Mouse (Mus musculus) forebrain, embryonic 13.5 days (tissue): ENCODE data around the gene Irs1. TPM values are rescaled to one million over a fixed set of nuclear protein-coding genes. Genes with fewer than 3 reads are reported as not detected.

Source experiments
- ATAC-seq: fragments of 200-750 bp; cut with Nextera tagmentation; 2 replicates; pipeline ENCODE4 v1.8.0; 2017
- H3K27ac ChIP-seq: fragments of 300-500 bp; sonication (generic); 2 replicates; pipeline ENCODE4 v1.5.1; 2015; ENCODE audit warnings: inconsistent platforms, mild to moderate bottlenecking, moderate library complexity
- H3K27me3 ChIP-seq: fragments of 300-500 bp; sonication (generic); 2 replicates; pipeline ENCODE4 v1.6.1; 2015; ENCODE audit warnings: mild to moderate bottlenecking, inconsistent platforms
- H3K36me3 ChIP-seq: fragments of 300-500 bp; sonication (generic); 2 replicates; pipeline ENCODE4 v1.6.1; 2015; ENCODE audit warnings: mild to moderate bottlenecking, inconsistent platforms; ENCODE audit not compliant: poor library complexity, severe bottlenecking
- H3K4me1 ChIP-seq: fragments of 300-500 bp; sonication (generic); 2 replicates; pipeline ENCODE4 v1.6.1; 2015; ENCODE audit warnings: inconsistent platforms
- H3K4me2 ChIP-seq: fragments of 300-500 bp; sonication (generic); 2 replicates; pipeline ENCODE4 v1.6.1; 2015; ENCODE audit warnings: inconsistent platforms, mild to moderate bottlenecking, moderate library complexity
- H3K4me3 ChIP-seq: fragments of 300-500 bp; sonication (generic); 2 replicates; pipeline ENCODE4 v1.5.1; 2015; ENCODE audit warnings: mild to moderate bottlenecking, inconsistent platforms
- H3K9ac ChIP-seq: fragments of 300-500 bp; sonication (generic); 2 replicates; pipeline ENCODE4 v1.6.1; 2015; ENCODE audit warnings: mild to moderate bottlenecking, inconsistent platforms
- H3K9me3 ChIP-seq: fragments of 300-500 bp; sonication (generic); replicated peaks from 2 replicates; pipeline ENCODE4 v1.6.1; 2016; ENCODE audit warnings: inconsistent platforms
- WGBS: fragments of 180-500 bp; shearing (Covaris S2); methylation state at CpG from one replicate; pipeline ENCODE4 v1.1.7; 2015; 5-methylcytosine and 5-hydroxymethylcytosine counted together
- polyA plus RNA-seq: library from polyadenylated mRNA; unstranded; fragments of >200 nt; fragmentation: Nextera tagmentation; extraction: Ambion mirVana; gene quantifications from 2 replicates; pipeline ENCODE4 v1.2.1, GENCODE M21; 2015

Irs1 gene
- polyA plus RNA-seq, 1 experiment from 2014 or later = 9.0 TPM

DNA sequence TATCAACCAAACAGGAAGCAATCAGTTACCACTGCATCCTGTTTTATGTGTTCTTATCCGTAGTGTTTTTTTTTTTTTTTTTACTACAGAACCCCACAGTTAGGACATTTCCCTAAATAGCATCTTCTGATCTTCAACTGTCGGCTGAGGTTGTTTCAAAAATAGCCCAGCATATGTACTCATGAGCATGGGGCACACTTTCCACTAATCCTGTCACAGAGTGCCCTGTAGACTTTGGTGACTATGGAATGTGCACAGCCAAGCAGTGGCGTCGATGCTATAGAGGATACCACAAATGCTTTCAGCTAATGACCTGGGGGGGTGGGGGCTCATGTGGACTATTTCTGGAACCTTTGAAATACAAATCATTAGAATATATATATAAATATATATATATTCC, 23.7 kb downstream of the Irs1 start:
- H3K4me3 ChIP-seq = no peak overlapping the region
- no peak for ATAC-seq
- H3K27ac ChIP-seq = no peak overlapping the region
- WGBS = 82% methylated on average over 4 of the region's 4 CpGs
- H3K4me2 ChIP-seq = no peak overlapping the region
- peaks cover 10% of the 10 kb centered on the region for H3K4me1 ChIP-seq
- H3K27me3 ChIP-seq = no peaks in the 10 kb centered on the region
- H3K36me3 ChIP-seq = peaks cover 9% of the 10 kb centered on the region; the same call in 1 of the 2 replicates
- H3K9ac ChIP-seq = no peak overlapping the region
- no peaks in the 10 kb centered on the region for H3K9me3 ChIP-seq

DNA sequence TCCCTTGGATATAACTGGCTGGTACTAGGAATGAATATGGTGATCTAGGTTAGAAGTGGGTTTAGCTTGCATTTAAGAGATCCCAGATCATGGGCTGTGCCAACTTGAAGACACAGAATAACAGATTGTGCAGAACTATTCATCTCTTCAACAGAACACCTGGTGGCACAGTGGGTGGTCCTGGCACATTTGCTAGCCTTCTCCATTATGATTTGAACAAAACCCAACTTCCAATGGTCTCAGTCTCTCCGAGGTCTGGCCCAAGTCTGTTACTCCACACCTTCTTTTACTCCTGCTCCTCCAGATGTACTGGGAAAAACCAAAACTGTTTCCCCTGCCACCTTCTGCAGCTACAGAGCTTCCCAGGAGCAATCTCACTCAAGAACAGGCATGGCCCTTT, 28.9 kb downstream of the Irs1 start:
- Histone ChIP-seq H3K36me3 (0 out of 2 replicates have a peak, but pooled peaks cover 4% of the 10 kb centered on the region), H3K4me1 (peaks cover 43% of the 10 kb centered on the region), H3K9ac (no peak overlapping the region), H3K27me3 (no peaks in the 10 kb centered on the region), H3K27ac (peak overlapping the region; percentile 57; the same call in 1 of the 2 replicates), H3K4me3 (no peak overlapping the region), H3K9me3 (no peaks in the 10 kb centered on the region), H3K4me2 (no peak overlapping the region)
- ATAC-seq = no peak
- 33% methylated on average over 1 of the region's 1 CpGs for WGBS

DNA sequence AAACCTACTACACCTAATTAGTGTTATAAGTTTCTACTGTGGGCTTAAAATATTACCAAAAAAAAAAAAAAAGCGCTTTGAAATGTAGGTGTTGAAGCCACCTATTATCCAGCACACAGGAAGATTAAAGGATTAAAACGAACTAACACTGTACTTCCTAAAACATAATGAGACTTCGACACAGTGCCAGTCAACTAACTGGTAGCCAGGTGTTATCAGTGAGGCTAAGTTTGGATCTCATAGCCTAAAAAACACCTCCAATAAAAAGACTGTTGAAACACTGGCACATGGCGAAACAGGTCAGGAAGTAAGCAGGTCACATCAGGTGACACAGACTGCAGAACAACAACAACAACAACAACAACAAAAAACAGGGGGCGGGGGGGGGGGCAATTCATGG, 29.6 kb downstream of the Irs1 start:
- H3K4me3 ChIP-seq = no peak overlapping the region
- peak; percentile 50; the same call in 1 of the 2 replicates for ATAC-seq
- H3K36me3 ChIP-seq = no peaks in the 10 kb centered on the region
- H3K9ac ChIP-seq = no peak overlapping the region
- no peaks in the 10 kb centered on the region for H3K27me3 ChIP-seq
- H3K9me3 ChIP-seq = no peaks in the 10 kb centered on the region
- peaks cover 43% of the 10 kb centered on the region for H3K4me1 ChIP-seq
- WGBS = 71% methylated on average over 5 of the region's 5 CpGs
- H3K4me2 ChIP-seq = no peak overlapping the region
- peak overlapping the region; percentile 57; the same call in 1 of the 2 replicates for H3K27ac ChIP-seq

DNA sequence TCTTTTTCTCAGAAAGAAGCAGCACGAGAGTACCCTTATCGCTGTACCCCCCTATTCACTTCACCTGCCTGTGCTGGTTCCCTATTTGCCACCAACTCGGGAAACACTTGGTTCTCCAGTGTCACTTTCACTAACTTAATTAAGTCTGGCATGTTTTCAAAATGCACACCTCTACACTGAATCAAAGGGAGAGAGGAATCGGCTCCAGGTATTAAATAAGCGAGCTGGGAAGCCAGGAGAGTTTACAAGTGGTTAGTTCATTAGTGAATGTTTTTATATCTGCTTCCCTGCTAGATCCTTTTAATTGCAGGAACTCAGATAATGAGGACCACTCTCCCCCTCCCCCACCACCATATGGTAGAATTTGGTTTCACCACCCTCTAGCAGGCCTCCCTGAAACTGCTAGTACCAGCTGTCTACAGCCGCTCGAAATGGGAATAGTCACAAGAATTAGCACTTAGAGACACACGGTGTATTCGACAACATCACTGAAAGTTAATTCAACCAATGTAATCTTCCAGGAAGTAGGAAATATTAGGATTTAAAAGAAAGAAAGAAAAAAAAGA, 30.1 kb downstream of the Irs1 start:
- Histone ChIP-seq H3K27ac (peak overlapping the region; percentile 74), H3K9me3 (no peaks in the 10 kb centered on the region), H3K4me3 (no peak overlapping the region), H3K4me2 (peak overlapping the region; percentile 24; the same call in 1 of the 2 replicates), H3K4me1 (peaks cover 43% of the 10 kb centered on the region), H3K27me3 (no peaks in the 10 kb centered on the region), H3K9ac (no peak overlapping the region), H3K36me3 (no peaks in the 10 kb centered on the region)
- 25% methylated on average over 9 of the region's 9 CpGs for WGBS
- peak; percentile 94 for ATAC-seq

DNA sequence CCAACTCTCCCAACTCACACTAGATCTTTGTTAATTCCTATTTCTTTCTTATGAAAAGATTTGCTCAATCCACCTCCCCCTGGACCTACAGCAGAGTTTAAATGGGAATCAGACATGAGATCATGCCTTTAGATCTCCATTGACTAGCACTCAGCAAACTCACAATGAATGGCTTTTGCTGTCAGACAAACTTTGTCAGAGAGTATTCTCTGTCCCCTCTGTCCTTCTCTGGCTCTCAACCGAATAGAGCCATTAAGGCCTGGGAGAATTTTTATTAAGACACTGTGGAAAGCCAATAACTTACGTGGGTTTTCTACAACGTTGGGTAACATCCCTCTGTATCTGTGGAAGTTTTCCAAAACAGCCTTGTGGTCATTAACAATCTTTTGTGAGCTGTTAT, 31.2 kb downstream of the Irs1 start:
- no peak for ATAC-seq
- H3K4me1 ChIP-seq = peaks cover 43% of the 10 kb centered on the region
- no peaks in the 10 kb centered on the region for H3K27me3 ChIP-seq
- 0 out of 2 replicates have a peak, but pooled peaks cover 6% of the 10 kb centered on the region for H3K36me3 ChIP-seq
- no peak overlapping the region for H3K9ac ChIP-seq
- no peaks in the 10 kb centered on the region for H3K9me3 ChIP-seq
- WGBS = 15% methylated on average over 3 of the region's 3 CpGs
- no peak overlapping the region for H3K4me2 ChIP-seq
- H3K4me3 ChIP-seq = no peak overlapping the region
- peak overlapping the region; percentile 74; the same call in 1 of the 2 replicates for H3K27ac ChIP-seq

DNA sequence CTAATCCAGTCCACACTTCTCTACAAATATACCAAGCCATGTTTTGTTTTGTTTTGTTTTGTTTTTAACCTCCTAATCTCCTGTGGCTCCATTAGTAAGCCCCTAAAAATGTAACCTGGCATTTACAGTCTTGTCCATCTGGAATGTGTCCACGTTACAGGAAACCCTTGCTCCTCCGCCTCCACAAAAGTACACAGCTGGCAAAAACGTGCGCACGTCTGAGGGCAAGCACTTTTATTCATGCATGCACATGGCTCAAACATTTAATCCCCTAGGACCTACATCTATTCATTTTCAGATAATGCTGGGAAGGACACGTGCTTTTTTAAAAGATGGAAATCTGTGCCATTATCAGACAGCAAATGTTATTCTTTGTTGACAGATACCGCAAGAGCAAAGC, 32.9 kb downstream of the Irs1 start:
- WGBS = 53% methylated on average over 7 of the region's 7 CpGs
- no peak overlapping the region for H3K9ac ChIP-seq
- ATAC-seq = no peak

DNA sequence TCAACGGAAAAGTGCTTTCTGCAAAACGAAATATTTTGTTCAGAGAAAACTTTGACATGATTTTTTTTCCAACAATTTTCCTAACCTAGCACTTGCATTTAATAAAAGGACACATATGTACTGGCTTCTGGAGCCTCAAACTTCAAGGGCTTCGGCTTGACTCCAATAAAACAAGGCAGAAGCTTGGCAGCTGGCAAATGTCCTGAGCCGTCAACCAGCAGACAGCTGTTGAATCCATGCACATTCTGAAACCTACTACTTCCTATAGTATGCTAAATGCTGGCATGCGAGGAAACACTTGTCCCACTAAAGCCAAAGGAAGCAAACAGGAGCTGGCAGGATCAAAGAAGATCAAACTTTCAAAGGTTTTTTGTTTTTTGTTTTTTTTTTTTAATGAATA, 33.8 kb downstream of the Irs1 start:
- WGBS = 69% methylated on average over 5 of the region's 5 CpGs
- H3K4me3 ChIP-seq = no peak overlapping the region

More for the DNA sequence above, 32.9 kb downstream of the Irs1 start:
- Histone ChIP-seq H3K9me3 (no peaks in the 10 kb centered on the region), H3K4me1 (peaks cover 43% of the 10 kb centered on the region), H3K4me3 (no peak overlapping the region), H3K36me3 (peaks cover 16% of the 10 kb centered on the region; the same call in 1 of the 2 replicates), H3K27me3 (no peaks in the 10 kb centered on the region), H3K27ac (0 out of 2 replicates have a peak overlapping the region, but pooled peaks have one; percentile 21), H3K4me2 (no peak overlapping the region)

DNA sequence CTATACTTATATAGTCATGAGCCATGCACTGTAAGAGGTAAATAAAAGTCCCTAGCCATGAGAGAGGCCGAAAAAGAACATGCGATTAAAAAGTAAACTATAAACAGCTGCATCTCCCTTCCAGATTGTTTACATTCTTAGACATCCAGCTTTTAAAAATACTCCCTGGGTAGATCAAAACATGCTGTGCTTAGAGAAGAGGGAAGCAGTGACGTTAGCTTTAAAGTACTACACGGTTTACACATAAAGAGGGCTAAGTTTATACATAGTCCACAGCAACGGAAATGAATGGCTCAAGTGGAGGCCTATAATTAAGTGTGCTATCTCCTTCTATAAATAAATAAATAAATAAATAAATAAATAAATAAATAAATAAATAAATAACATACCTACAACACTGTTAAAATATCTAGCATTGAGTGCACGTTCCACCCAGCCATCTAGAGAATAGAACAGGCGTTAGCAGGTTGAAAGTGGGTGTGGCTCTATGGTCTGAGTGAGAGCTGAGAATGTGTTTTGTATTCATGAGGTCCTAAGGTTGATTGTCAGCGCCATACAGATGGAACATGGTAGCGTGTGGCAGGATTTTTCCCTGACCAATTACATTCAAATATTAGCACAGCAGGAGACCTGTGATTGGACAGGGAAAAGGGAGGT, 37.3 kb downstream of the Irs1 start:
- Histone ChIP-seq H3K4me1 (peaks cover 15% of the 10 kb centered on the region), H3K27ac (no peak overlapping the region), H3K9me3 (no peaks in the 10 kb centered on the region), H3K4me2 (no peak overlapping the region), H3K4me3 (no peak overlapping the region), H3K36me3 (peaks cover 16% of the 10 kb centered on the region; the same call in 1 of the 2 replicates), H3K9ac (no peak overlapping the region), H3K27me3 (no peaks in the 10 kb centered on the region)
- WGBS = 84% methylated on average over 9 of the region's 9 CpGs
- ATAC-seq = peak; percentile 35; the same call in 1 of the 2 replicates

More for the DNA sequence above, 33.8 kb downstream of the Irs1 start:
- Histone ChIP-seq H3K9me3 (no peaks in the 10 kb centered on the region), H3K27ac (no peak overlapping the region), H3K4me2 (no peak overlapping the region), H3K36me3 (peaks cover 16% of the 10 kb centered on the region; the same call in 1 of the 2 replicates), H3K4me1 (peaks cover 41% of the 10 kb centered on the region), H3K27me3 (no peaks in the 10 kb centered on the region), H3K9ac (no peak overlapping the region)
- ATAC-seq = no peak

DNA sequence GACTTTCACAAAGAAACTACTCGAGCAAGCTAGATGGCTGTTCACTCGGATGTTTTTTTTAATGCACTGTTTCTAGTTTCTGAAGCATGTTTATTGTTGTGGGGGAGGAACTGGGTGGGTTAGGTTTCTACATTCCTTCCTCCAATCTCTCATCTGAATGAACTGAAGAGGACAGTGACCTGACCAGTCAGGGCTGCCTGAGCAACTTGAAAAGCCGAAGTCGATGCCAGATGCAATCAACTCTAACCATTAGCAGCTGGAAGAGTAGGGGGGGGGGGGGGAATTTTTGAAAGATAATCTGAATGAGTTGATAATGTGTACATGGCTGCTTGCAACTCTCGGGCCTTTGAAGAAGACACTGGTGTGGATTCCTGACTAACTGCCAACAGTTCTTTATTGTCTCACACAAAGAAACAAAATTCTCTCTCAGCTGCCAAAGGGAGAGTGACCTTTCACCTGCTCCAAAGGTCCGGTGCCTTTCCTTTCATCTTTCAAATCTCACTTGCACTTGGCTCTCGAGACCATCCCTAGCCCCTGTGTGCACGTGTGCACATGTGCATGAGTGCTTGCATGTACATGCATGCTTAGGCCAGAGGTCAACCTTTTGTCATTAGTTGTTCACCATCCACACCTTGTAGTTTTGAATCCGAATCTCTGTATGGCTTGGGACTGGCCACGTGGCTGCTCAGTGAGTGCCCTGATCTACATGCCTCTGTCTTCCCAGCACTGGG, 43.8 kb downstream of the Irs1 start:
- WGBS = 71% methylated on average over 10 of the region's 10 CpGs
- peak; percentile 24; the same call in 1 of the 2 replicates for ATAC-seq
- no peaks in the 10 kb centered on the region for H3K27me3 ChIP-seq
- H3K4me1 ChIP-seq = no peaks in the 10 kb centered on the region
- no peak overlapping the region for H3K4me3 ChIP-seq
- no peaks in the 10 kb centered on the region; the same call in 1 of the 2 replicates for H3K9me3 ChIP-seq
- H3K4me2 ChIP-seq = no peak overlapping the region
- no peak overlapping the region for H3K27ac ChIP-seq
- H3K36me3 ChIP-seq = 0 out of 2 replicates have a peak, but pooled peaks cover 7% of the 10 kb centered on the region
- no peak overlapping the region for H3K9ac ChIP-seq

DNA sequence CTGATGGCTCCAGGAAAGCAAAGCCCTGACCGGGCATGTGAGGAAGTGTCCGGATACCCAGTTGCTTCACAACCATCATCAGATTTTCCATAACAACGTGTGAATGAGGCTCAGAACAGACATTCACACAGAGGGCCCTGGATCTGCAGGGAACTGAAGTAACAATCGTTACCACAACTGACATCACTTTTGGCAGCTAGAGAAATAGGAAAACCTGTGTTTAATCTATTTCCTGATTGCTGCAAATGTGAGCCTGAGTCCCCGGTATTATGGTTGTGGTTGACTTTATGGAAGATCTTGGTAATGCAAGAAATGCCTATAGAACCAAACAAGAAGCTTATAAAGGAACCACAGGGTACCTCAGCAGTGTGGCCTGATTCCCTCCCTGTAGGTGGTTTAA, 46.2 kb downstream of the Irs1 start:
- no peaks in the 10 kb centered on the region for H3K4me1 ChIP-seq
- no peak overlapping the region; the same call in 1 of the 2 replicates for H3K27ac ChIP-seq
- 0 out of 2 replicates have a peak, but pooled peaks cover 7% of the 10 kb centered on the region for H3K36me3 ChIP-seq
- WGBS = 83% methylated on average over 5 of the region's 5 CpGs
- H3K9me3 ChIP-seq = no peaks in the 10 kb centered on the region; the same call in 1 of the 2 replicates
- no peaks in the 10 kb centered on the region for H3K27me3 ChIP-seq
- no peak overlapping the region for H3K4me3 ChIP-seq
- H3K4me2 ChIP-seq = no peak overlapping the region
- ATAC-seq = no peak
- no peak overlapping the region for H3K9ac ChIP-seq

DNA sequence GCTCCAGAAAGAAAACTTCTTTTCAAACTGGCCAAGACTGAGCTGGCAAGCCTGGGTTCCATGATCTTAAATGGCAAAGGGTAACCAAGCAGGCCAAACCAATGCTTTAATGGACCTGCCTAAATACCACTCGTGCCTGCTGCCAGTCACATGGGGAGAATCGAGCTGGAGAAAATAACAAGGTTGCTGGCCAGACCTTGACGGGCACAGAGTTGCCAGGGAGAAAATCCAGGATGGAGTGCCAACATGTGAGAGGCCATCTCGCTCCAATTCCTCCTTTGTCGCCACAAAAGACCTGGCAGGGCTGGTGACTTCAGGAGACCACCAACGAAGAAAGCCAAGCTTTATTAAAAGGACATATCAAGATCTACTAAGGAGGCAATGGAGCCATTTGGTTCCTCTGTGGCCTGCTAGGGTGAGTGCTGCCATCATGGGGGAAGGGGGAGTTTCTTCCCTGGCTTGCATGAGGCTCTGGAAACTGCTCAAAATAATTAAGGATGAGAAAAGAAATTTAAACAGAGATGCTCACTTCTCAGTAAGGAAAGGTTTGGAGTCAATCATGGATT, 47.9 kb downstream of the Irs1 start:
- H3K27ac ChIP-seq = no peak overlapping the region
- H3K9ac ChIP-seq = no peak overlapping the region
- H3K4me1 ChIP-seq = no peaks in the 10 kb centered on the region
- H3K4me3 ChIP-seq = no peak overlapping the region
- no peaks in the 10 kb centered on the region for H3K27me3 ChIP-seq
- peaks cover 6% of the 10 kb centered on the region; the same call in 1 of the 2 replicates for H3K36me3 ChIP-seq
- ATAC-seq = peak; percentile 63
- 71% methylated on average over 6 of the region's 6 CpGs for WGBS
- no peak overlapping the region for H3K4me2 ChIP-seq
- no peaks in the 10 kb centered on the region; the same call in 1 of the 2 replicates for H3K9me3 ChIP-seq
